Mouse (Mus musculus) mature B cell (primary cell): ENCODE measurements around the gene Rubcn.
"Not testable (repeated sequence)": the region's sequence is repeated elsewhere in the genome, so short reads cannot be mapped to it uniquely, and the experiment has no call there.

ENCODE experiments used
- in situ Hi-C: fragments of 300-500 bp; cut with MboI; formaldehyde crosslinking; loops from 2 replicates; pipeline ENCODE4 v1.14.3; 2019

Gene Rubcn

GRCm38 (mm10) chr16:32877343-32878156 is at the start of gene Rubcn, which contains the start of gene Fyttd1:
Gene Rubcn, minus strand, starts transcription at chr16:32877766.
Gene Fyttd1, plus strand, starts transcription at chr16:32877500.
- in situ Hi-C loops: no loop called here

GRCm38 (mm10) chr16:32927044-32927443 is 49.5 kb upstream of the Rubcn start:
- in situ Hi-C loops: no loop called here

GRCm38 (mm10) chr16:32926629-32927028 is 49.1 kb upstream of the Rubcn start:
- in situ Hi-C loops: not testable (repeated sequence)

- in situ Hi-C loops: no loop called here
These were observed 37.9 kb upstream of the Rubcn start for GRCm38 (mm10) chr16:32915292-32916068.

- in situ Hi-C loops: no loop called here
These were observed 36.6 kb upstream of the Rubcn start, which contains the start of gene Lrch3 for GRCm38 (mm10) chr16:32913937-32914881. Gene Lrch3, plus strand, starts transcription at chr16:32914100.

GRCm38 (mm10) chr16:32913212-32913611 is 35.6 kb upstream of the Rubcn start:
- in situ Hi-C loops: no loop called here

GRCm38 (mm10) chr16:32906727-32907126 is 29.2 kb upstream of the Rubcn start:
- in situ Hi-C loops: no loop called here

- in situ Hi-C loops: no loop called here
These were observed 28.6 kb upstream of the Rubcn start for GRCm38 (mm10) chr16:32906186-32906585.

GRCm38 (mm10) chr16:32902051-32902428 is 24.5 kb upstream of the Rubcn start:
- in situ Hi-C loops: no loop called here

GRCm38 (mm10) chr16:32901360-32902050 is 23.9 kb upstream of the Rubcn start:
- in situ Hi-C loops: no loop called here

GRCm38 (mm10) chr16:32896126-32896525 is 18.6 kb upstream of the Rubcn start:
- in situ Hi-C loops: no loop called here

- in situ Hi-C loops: no loop called here
These were observed 12.3 kb upstream of the Rubcn start for GRCm38 (mm10) chr16:32889881-32890280.

- in situ Hi-C loops: no loop called here
These were observed 10.4 kb upstream of the Rubcn start for GRCm38 (mm10) chr16:32887996-32888395.

GRCm38 (mm10) chr16:32881538-32881937 is 4.0 kb upstream of the Rubcn start:
- in situ Hi-C loops: no loop called here

- in situ Hi-C loops: no loop called here
These were observed 1.7 kb upstream of the Rubcn start for GRCm38 (mm10) chr16:32878972-32879926.

GRCm38 (mm10) chr16:32878157-32878598 is 612 bp upstream of the Rubcn start:
- in situ Hi-C loops: no loop called here

- in situ Hi-C loops: no loop called here
These were observed 735 bp downstream of the Rubcn start for GRCm38 (mm10) chr16:32876831-32877230.

GRCm38 (mm10) chr16:32875847-32876246 is 1.7 kb downstream of the Rubcn start:
- in situ Hi-C loops: no loop called here

- in situ Hi-C loops: not testable (repeated sequence)
These were observed 2.3 kb downstream of the Rubcn start for GRCm38 (mm10) chr16:32875281-32875680.

- in situ Hi-C loops: no loop called here
These were observed 4.2 kb downstream of the Rubcn start for GRCm38 (mm10) chr16:32873366-32873765.
